Mouse (Mus musculus) heart, adult 2 months (tissue): Measurements from ENCODE around the gene Commd8. TPM values are rescaled to one million over a fixed set of nuclear protein-coding genes. Genes with fewer than 3 reads are reported as not detected.
"Not testable (repeated sequence)": the region's sequence is repeated elsewhere in the genome, so short reads cannot be mapped to it uniquely, and the experiment has no call there.

Experiments used
- DNase-seq, 2 experiments: peaks; one replicate each; pipeline ENCODE4 v3.0.0; 2021
- H3K27ac ChIP-seq: fragments of 200-600 bp; 2 replicates; pipeline ENCODE4 v1.8.1; 2022
- H3K27me3 ChIP-seq: fragments of 200-500 bp; 2 replicates; pipeline ENCODE4 v1.6.1; 2012; ENCODE audit warnings: mild to moderate bottlenecking, low read length, inconsistent platforms, mixed read lengths; ENCODE audit not compliant: control insufficient read depth, insufficient read depth
- H3K36me3 ChIP-seq: fragments of 200-500 bp; 2 replicates; pipeline ENCODE4 v1.6.1; 2012; ENCODE audit warnings: low read length, inconsistent platforms; ENCODE audit not compliant: control insufficient read depth, insufficient read depth
- H3K4me1 ChIP-seq: fragments of 200-500 bp; 2 replicates; pipeline ENCODE4 v1.6.1; 2011; ENCODE audit warnings: low read length; ENCODE audit not compliant: control insufficient read depth, insufficient read depth
- H3K4me3 ChIP-seq: fragments of 200-600 bp; 2 replicates; pipeline ENCODE4 v1.8.1; 2022
- H3K79me2 ChIP-seq: fragments of 200-500 bp; replicated peaks from 2 replicates; pipeline ENCODE4 v1.6.1; 2012; ENCODE audit warnings: mild to moderate bottlenecking, inconsistent platforms, low read length, moderate library complexity, mixed read lengths; ENCODE audit not compliant: control insufficient read depth, insufficient read depth
- H3K9ac ChIP-seq: fragments of 200-500 bp; 2 replicates; pipeline ENCODE4 v1.6.1; 2012; ENCODE audit warnings: low read depth, mild to moderate bottlenecking, control low read depth, inconsistent platforms, low read length, mixed read lengths
- CTCF ChIP-seq: fragments of 200-600 bp; IDR thresholded peaks from 2 replicates; pipeline ENCODE4 v1.8.1; 2022; ENCODE audit warnings: antibody characterized with exemption, mild to moderate bottlenecking, moderate library complexity
- EP300 ChIP-seq: fragments of 200-500 bp; IDR thresholded peaks from 2 replicates; pipeline ENCODE4 v1.6.1; 2011; ENCODE audit warnings: low read depth, low read length, control low read depth; ENCODE audit not compliant: insufficient read depth
- POLR2A ChIP-seq: fragments of 200-500 bp; IDR thresholded peaks from 2 replicates; pipeline ENCODE4 v1.6.1; 2011; ENCODE audit warnings: mild to moderate bottlenecking, low read depth, low read length, control low read depth; ENCODE audit not compliant: insufficient read depth
- WGBS: fragments of 180-500 bp; shearing (Covaris S2); methylation state at CpG from one replicate; pipeline ENCODE4 v1.1.7; 2018; 5-methylcytosine and 5-hydroxymethylcytosine counted together
- intact Hi-C: fragments of 180-260 bp; cut with DNase I; formaldehyde crosslinking; loops from one replicate; pipeline ENCODE4 v1.15.1; 2025
- polyA plus RNA-seq: library from polyadenylated mRNA; depleted of rRNA; stranded (reverse); fragments of >200 nt; gene quantifications from 2 replicates; pipeline ENCODE4 v1.2.3, GENCODE M21; 2012
- total RNA-seq, 2 experiments: library from RNA; stranded (reverse); gene quantifications; 2 replicates each; pipeline ENCODE4 v1.2.3; 2021

Commd8 gene
- total and polyA plus RNA-seq, 3 experiments = 5.6 to 43.7 (median 40.4) TPM

GRCm38 (mm10) chr5:72158667-72159066 is 9.3 kb downstream of the Commd8 start:
- no peaks in the 10 kb centered on the region for H3K27me3 ChIP-seq
- H3K27ac ChIP-seq = no peak overlapping the region
- DNase-seq = no peak
- H3K79me2 ChIP-seq = no peaks in the 10 kb centered on the region; the same call in 1 of the 2 replicates
- TF ChIP-seq EP300 (no peak), CTCF (no peak), POLR2A (no peak)
- H3K9ac ChIP-seq = no peak overlapping the region
- 58% methylated on average over 12 of the region's 12 CpGs for WGBS
- peaks cover 19% of the 10 kb centered on the region for H3K36me3 ChIP-seq
- H3K4me3 ChIP-seq = no peak overlapping the region
- peaks cover 2% of the 10 kb centered on the region; the same call in 1 of the 2 replicates for H3K4me1 ChIP-seq
- intact Hi-C loops = no loop called here

- peaks cover 2% of the 10 kb centered on the region; the same call in 1 of the 2 replicates for H3K4me1 ChIP-seq
- H3K9ac ChIP-seq = no peak overlapping the region
- H3K27ac ChIP-seq = no peak overlapping the region
- no peak for TF ChIP-seq POLR2A
- no peak for TF ChIP-seq EP300
- no peak for TF ChIP-seq CTCF
- no peaks in the 10 kb centered on the region for H3K79me2 ChIP-seq
- intact Hi-C loops = no loop called here
- H3K4me3 ChIP-seq = no peak overlapping the region
- 90% methylated on average over 5 of the region's 5 CpGs for WGBS
- DNase-seq = no peak
- peaks cover 9% of the 10 kb centered on the region for H3K36me3 ChIP-seq
- H3K27me3 ChIP-seq = no peaks in the 10 kb centered on the region
Observed at GRCm38 (mm10) chr5:72156598-72156997, 11.4 kb downstream of the Commd8 start.

- 92% methylated on average over 3 of the region's 3 CpGs for WGBS
- H3K36me3 ChIP-seq, H3K4me3 ChIP-seq, H3K79me2 ChIP-seq, intact Hi-C loops, DNase-seq, H3K9ac ChIP-seq, H3K27me3 ChIP-seq, H3K27ac ChIP-seq, H3K4me1 ChIP-seq: not testable (repeated sequence)
Observed at GRCm38 (mm10) chr5:72155686-72156085, 12.3 kb downstream of the Commd8 start.

- Histone ChIP-seq H3K79me2 (no peaks in the 10 kb centered on the region), H3K27ac (no peak overlapping the region), H3K36me3 (no peaks in the 10 kb centered on the region), H3K27me3 (no peaks in the 10 kb centered on the region), H3K4me1 (no peaks in the 10 kb centered on the region), H3K9ac (no peak overlapping the region), H3K4me3 (no peak overlapping the region)
- TF ChIP-seq CTCF = no peak
- no peak for TF ChIP-seq EP300
- no peak for TF ChIP-seq POLR2A
- intact Hi-C loops = no loop called here
- 96% methylated on average over 5 of the region's 5 CpGs for WGBS
- no peak for DNase-seq
Observed at GRCm38 (mm10) chr5:72150870-72151269, 17.1 kb downstream of the Commd8 start.

DNA sequence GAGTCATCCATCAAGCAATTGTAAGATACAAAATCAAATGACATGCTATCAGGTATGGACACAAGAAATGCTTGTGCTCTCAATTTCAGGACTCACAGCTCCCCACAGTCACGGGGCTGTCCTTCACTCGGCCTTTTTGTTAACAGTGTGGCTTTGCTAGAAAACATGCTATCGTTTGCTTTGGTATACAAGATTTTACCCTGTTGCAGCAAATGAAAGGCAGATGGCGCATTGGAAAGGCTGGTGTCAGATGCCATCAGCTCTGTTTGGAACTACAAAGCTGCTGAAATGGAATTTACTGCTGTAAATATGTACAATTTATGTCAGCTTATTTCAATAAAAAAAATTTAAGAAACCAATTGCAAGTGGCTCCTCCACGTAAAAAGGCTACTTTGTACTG is 19.3 kb downstream of the Commd8 start:
- no peaks in the 10 kb centered on the region for H3K36me3 ChIP-seq
- no peak overlapping the region for H3K9ac ChIP-seq
- no peak overlapping the region for H3K4me3 ChIP-seq
- WGBS = 86% methylated on average over 5 of the region's 5 CpGs
- intact Hi-C loops = no loop called here
- H3K4me1 ChIP-seq = no peaks in the 10 kb centered on the region
- no peak for DNase-seq
- no peak overlapping the region for H3K27ac ChIP-seq
- no peaks in the 10 kb centered on the region for H3K27me3 ChIP-seq
- TF ChIP-seq EP300 (no peak), CTCF (no peak), POLR2A (no peak)
- H3K79me2 ChIP-seq = no peaks in the 10 kb centered on the region

DNA sequence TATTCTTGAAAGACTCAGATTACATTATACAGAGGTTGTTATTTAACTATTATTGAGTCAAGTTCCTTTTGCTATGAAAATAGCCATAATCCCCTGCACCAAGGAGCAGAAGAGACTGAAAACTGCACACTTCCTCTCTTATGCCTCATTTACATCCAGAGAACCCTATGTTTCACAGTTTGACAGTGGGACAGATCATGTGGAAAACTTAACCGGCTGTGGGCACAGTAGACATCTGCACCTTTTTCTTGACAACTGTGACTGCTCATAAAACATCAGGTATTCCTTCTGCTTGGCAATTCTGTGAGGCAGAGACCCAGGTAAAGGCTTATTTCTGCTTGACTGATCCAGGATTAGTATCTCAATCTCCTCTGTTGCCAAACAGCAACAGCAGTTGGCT is 28.4 kb downstream of the Commd8 start:
- WGBS = 71% methylated on average over 1 of the region's 1 CpGs
- no peak overlapping the region for H3K9ac ChIP-seq
- intact Hi-C loops = no loop called here
- no peak for DNase-seq
- H3K27me3 ChIP-seq = no peaks in the 10 kb centered on the region
- no peaks in the 10 kb centered on the region for H3K4me1 ChIP-seq
- TF ChIP-seq EP300 (no peak), CTCF (no peak)
- no peak overlapping the region for H3K27ac ChIP-seq
- H3K79me2 ChIP-seq = no peaks in the 10 kb centered on the region
- no peaks in the 10 kb centered on the region for H3K36me3 ChIP-seq
- H3K4me3 ChIP-seq = no peak overlapping the region

DNA sequence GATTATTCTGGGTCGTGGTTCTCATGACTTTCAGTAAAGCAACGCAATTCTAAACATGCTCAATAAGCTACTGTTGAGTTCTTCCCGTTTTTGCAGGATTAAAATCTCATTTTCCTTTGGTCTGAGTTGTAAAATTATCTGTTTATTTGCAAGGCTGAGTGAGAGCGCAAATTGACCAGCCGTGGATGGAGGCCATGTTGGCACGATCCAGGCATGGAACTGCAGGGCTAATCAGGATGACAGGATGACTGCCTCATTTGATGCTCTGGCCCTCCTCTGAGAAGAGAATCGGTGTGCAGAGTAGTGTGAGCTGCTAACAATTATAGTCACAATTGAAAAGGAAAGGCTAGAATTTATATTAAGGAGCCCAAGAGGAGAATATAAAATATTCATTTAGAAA is 29.7 kb downstream of the Commd8 start:
- Histone ChIP-seq H3K27ac (no peak overlapping the region), H3K4me3 (no peak overlapping the region), H3K36me3 (no peaks in the 10 kb centered on the region), H3K9ac (no peak overlapping the region), H3K79me2 (no peaks in the 10 kb centered on the region), H3K4me1 (no peaks in the 10 kb centered on the region), H3K27me3 (no peaks in the 10 kb centered on the region)
- TF ChIP-seq EP300 = no peak
- no peak for TF ChIP-seq POLR2A
- TF ChIP-seq CTCF = no peak
- DNase-seq = no peak
- WGBS = 88% methylated on average over 7 of the region's 7 CpGs
- intact Hi-C loops = no loop called here
